Mouse (Mus musculus): Measurements from ENCODE around the gene Stpg1. TPM values are rescaled to one million over a fixed set of nuclear protein-coding genes. Genes with fewer than 3 reads are reported as not detected.

The Stpg1 gene
- polyA plus RNA-seq (2015; fragmentation: Nextera tagmentation; extraction: Ambion mirVana) = 0.16 and 0.18 TPM in 2 replicates

GRCm38 (mm10) chr4:135494521-135495396 lies at the start of gene Stpg1, which contains the start of gene Nipal3:
TSS of gene Stpg1 (plus strand) at chr4:135494790.
TSS of gene Nipal3 (minus strand) at chr4:135495038.
- Histone ChIP-seq H3K27ac (replicated peaks) (peak within 1 kb of the TSS; percentile 87), H3K9ac (ENCODE audit: low read length) (peak within 1 kb of the TSS; percentile 67), H3K36me3 (ENCODE audit: control insufficient read depth, insufficient read depth, low read length) (peaks cover 3% of the 10 kb centered on the region; the same call in 1 of the 2 replicates), H3K9me3 (ENCODE audit: control insufficient read depth, low read length) (no peaks in the 10 kb centered on the region), H3K4me1 (replicated peaks; ENCODE audit: control insufficient read depth, insufficient read depth) (no peaks in the 10 kb centered on the region), H3K4me2 (replicated peaks; ENCODE audit: low read depth) (peak within 1 kb of the TSS; percentile 95), H3K27me3 (ENCODE audit: control insufficient read depth, insufficient read depth, low read length) (no peaks in the 10 kb centered on the region), H3K4me3 (ENCODE audit: low read depth, low read length) (peak within 1 kb of the TSS; percentile 63)
- ATAC-seq (ENCODE audit: low FRiP score, low TSS enrichment) (peak; percentile 95), DNase-seq (ENCODE audit: low spot score) (peak; percentile 96)
- WGBS = 1% methylated on average over 53 of the region's 53 CpGs
- TF ChIP-seq CTCF (IDR thresholded peaks at IDR 0.05; ENCODE audit: low read depth) = peak; percentile 78
- TF ChIP-seq EP300 (optimal IDR thresholded peaks at IDR 0.05) = no peak

GRCm38 (mm10) chr4:135451360-135452015 lies 43.1 kb upstream of the Stpg1 start:
- H3K36me3 ChIP-seq (ENCODE audit: control insufficient read depth, insufficient read depth, low read length) = no peaks in the 10 kb centered on the region
- TF ChIP-seq EP300 (optimal IDR thresholded peaks at IDR 0.05) (no peak), CTCF (IDR thresholded peaks at IDR 0.05; ENCODE audit: low read depth) (no peak)
- no peaks in the 10 kb centered on the region for H3K9me3 ChIP-seq (ENCODE audit: control insufficient read depth, low read length)
- H3K4me2 ChIP-seq (replicated peaks; ENCODE audit: low read depth) = peak overlapping the region; percentile 32
- no peaks in the 10 kb centered on the region for H3K4me1 ChIP-seq (replicated peaks; ENCODE audit: control insufficient read depth, insufficient read depth)
- DNase-seq (ENCODE audit: low spot score) (no peak), ATAC-seq (ENCODE audit: low FRiP score, low TSS enrichment) (no peak)
- 32% methylated on average over 18 of the region's 18 CpGs for WGBS
- H3K9ac ChIP-seq (ENCODE audit: low read length) = no peak overlapping the region
- no peaks in the 10 kb centered on the region for H3K27me3 ChIP-seq (ENCODE audit: control insufficient read depth, insufficient read depth, low read length)
- H3K27ac ChIP-seq (replicated peaks) = no peak overlapping the region
- no peak overlapping the region for H3K4me3 ChIP-seq (ENCODE audit: low read depth, low read length)

- WGBS = 65% methylated on average over 6 of the region's 6 CpGs
- Histone ChIP-seq H3K27me3 (ENCODE audit: control insufficient read depth, insufficient read depth, low read length) (no peaks in the 10 kb centered on the region), H3K4me1 (replicated peaks; ENCODE audit: control insufficient read depth, insufficient read depth) (no peaks in the 10 kb centered on the region), H3K27ac (replicated peaks) (0 out of 2 replicates have a peak overlapping the region, but pooled peaks have one; percentile 30), H3K4me3 (ENCODE audit: low read depth, low read length) (no peak overlapping the region), H3K36me3 (ENCODE audit: control insufficient read depth, insufficient read depth, low read length) (no peaks in the 10 kb centered on the region), H3K9ac (ENCODE audit: low read length) (no peak overlapping the region), H3K9me3 (ENCODE audit: control insufficient read depth, low read length) (no peaks in the 10 kb centered on the region), H3K4me2 (replicated peaks; ENCODE audit: low read depth) (no peak overlapping the region)
- TF ChIP-seq CTCF (IDR thresholded peaks at IDR 0.05; ENCODE audit: low read depth) = no peak
- TF ChIP-seq EP300 (optimal IDR thresholded peaks at IDR 0.05) = no peak
- DNase-seq (ENCODE audit: low spot score) = no peak
- ATAC-seq (ENCODE audit: low FRiP score, low TSS enrichment) = no peak
Observed at GRCm38 (mm10) chr4:135453164-135453563, 41.4 kb upstream of the Stpg1 start.

GRCm38 (mm10) chr4:135453572-135453971 lies 41.0 kb upstream of the Stpg1 start:
- Histone ChIP-seq H3K4me3 (ENCODE audit: low read depth, low read length) (no peak overlapping the region), H3K4me2 (replicated peaks; ENCODE audit: low read depth) (no peak overlapping the region), H3K9me3 (ENCODE audit: control insufficient read depth, low read length) (no peaks in the 10 kb centered on the region), H3K27me3 (ENCODE audit: control insufficient read depth, insufficient read depth, low read length) (no peaks in the 10 kb centered on the region), H3K4me1 (replicated peaks; ENCODE audit: control insufficient read depth, insufficient read depth) (no peaks in the 10 kb centered on the region), H3K36me3 (ENCODE audit: control insufficient read depth, insufficient read depth, low read length) (no peaks in the 10 kb centered on the region), H3K9ac (ENCODE audit: low read length) (no peak overlapping the region), H3K27ac (replicated peaks) (0 out of 2 replicates have a peak overlapping the region, but pooled peaks have one; percentile 30)
- no peak; the same call in 1 of the 2 replicates for ATAC-seq (ENCODE audit: low FRiP score, low TSS enrichment)
- TF ChIP-seq EP300 (optimal IDR thresholded peaks at IDR 0.05) (no peak), CTCF (IDR thresholded peaks at IDR 0.05; ENCODE audit: low read depth) (no peak)
- no peak for DNase-seq (ENCODE audit: low spot score)
- 59% methylated on average over 12 of the region's 12 CpGs for WGBS

GRCm38 (mm10) chr4:135463406-135463805 lies 31.2 kb upstream of the Stpg1 start:
- 93% methylated on average over 11 of the region's 11 CpGs for WGBS
- H3K9me3 ChIP-seq (ENCODE audit: control insufficient read depth, low read length) = no peaks in the 10 kb centered on the region
- no peak overlapping the region for H3K9ac ChIP-seq (ENCODE audit: low read length)
- H3K4me1 ChIP-seq (replicated peaks; ENCODE audit: control insufficient read depth, insufficient read depth) = no peaks in the 10 kb centered on the region
- H3K4me3 ChIP-seq (ENCODE audit: low read depth, low read length) = no peak overlapping the region
- ATAC-seq (ENCODE audit: low FRiP score, low TSS enrichment) = no peak
- TF ChIP-seq EP300 (optimal IDR thresholded peaks at IDR 0.05) (no peak), CTCF (IDR thresholded peaks at IDR 0.05; ENCODE audit: low read depth) (no peak)
- no peaks in the 10 kb centered on the region for H3K36me3 ChIP-seq (ENCODE audit: control insufficient read depth, insufficient read depth, low read length)
- DNase-seq (ENCODE audit: low spot score) = no peak
- no peak overlapping the region for H3K27ac ChIP-seq (replicated peaks)
- H3K4me2 ChIP-seq (replicated peaks; ENCODE audit: low read depth) = no peak overlapping the region
- H3K27me3 ChIP-seq (ENCODE audit: control insufficient read depth, insufficient read depth, low read length) = no peaks in the 10 kb centered on the region

All from stomach, postnatal 0 days (tissue).